Mouse (Mus musculus) E14TG2a.4 (cell line): Measurements from ENCODE around the gene Ogdh.

Source experiments
- CTCF ChIP-seq: conservative IDR thresholded peaks from 2 replicates; pipeline ENCODE4 v1.5.1; 2014; ENCODE audit warnings: low read length
- NANOG ChIP-seq: IDR thresholded peaks from 2 replicates; pipeline ENCODE4 v1.6.1; 2014; ENCODE audit warnings: borderline replicate concordance, low read length, mixed read lengths
- POU5F1 ChIP-seq: IDR thresholded peaks from 2 replicates; pipeline ENCODE4 v1.6.1; 2014; ENCODE audit warnings: low read length, borderline replicate concordance

DNA sequence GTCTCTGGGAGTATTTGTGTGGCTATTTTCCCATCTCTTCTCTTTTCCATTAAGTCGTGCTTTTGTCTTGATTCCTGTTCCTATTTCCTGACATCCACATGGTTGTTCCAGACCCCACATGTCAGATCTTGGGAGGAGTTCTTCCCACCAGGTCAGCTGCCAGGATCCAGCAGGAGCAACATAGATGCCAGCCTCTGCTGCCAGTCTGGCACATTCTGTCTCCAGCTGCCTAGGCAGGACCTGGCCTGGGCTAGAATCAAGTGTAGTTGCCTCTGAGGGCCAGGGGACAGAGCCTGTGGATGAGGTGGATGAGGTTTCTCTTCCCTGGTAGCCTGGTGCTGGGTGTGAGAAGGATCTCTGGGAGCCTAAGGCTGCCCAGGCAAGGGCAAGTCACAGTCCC, 102.4 kb downstream of the Ogdh start:
- TF ChIP-seq CTCF: no peak
- no peak for TF ChIP-seq POU5F1
- no peak for TF ChIP-seq NANOG
